Comparison of ENCODE assay signal across 8 mouse cellular contexts in the genomic region with DNA sequence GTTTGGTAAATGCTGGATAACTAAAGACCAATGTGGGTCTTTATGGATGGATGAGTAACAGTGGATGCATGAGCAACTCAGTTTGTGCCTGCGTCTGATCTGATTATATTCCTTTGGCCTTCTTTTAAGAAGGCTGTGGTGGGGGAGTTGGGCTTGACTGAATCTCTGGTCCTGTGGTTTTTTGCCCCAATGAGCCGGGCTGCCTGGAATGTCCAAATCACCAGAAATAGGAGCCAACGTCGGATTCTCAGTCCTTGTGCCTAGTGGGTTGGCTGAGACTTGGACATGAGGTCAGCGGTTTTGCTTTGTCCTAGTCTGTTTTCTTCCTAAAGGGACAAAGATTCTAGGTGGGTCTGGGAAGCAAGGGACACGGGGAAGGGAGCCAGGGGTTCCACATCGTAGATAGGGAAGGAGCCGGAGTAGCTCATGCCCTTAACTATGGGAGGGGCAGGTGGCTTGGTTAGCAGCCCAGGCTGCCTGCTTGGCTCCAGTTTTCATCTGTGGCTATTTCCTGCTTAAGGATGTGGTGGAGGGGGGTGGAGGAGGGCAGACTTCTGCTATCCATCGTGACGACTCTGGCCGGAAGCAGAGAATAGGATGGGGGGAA. TPM values are rescaled to one million over a fixed set of nuclear protein-coding genes. Genes with fewer than 3 reads are reported as not detected.
A peak's percentile ranks its signal among the peaks of the same experiment; 100 is the strongest.
DNase-seq lines count a peak whose midpoint lies in the region; ATAC-seq and TF ChIP-seq lines count a peak whose summit lies in the region.

No protein-coding gene starts in this region.

- DNase-seq in heart, adult 11 months: peak; percentile 99
- no peak for DNase-seq in heart, embryonic 10.5 days (ENCODE audit: low spot score)
- DNase-seq in kidney, postnatal 25 days: peak; percentile 62 to 78
- no peak for DNase-seq in MN1 (ENCODE audit: low spot score)
- DNase-seq in urinary bladder, adult 18-20 months (ENCODE audit: low spot score in 2 of 2): no peak
- DNase-seq in thymus, postnatal 4 days: no peak

- ATAC-seq in heart, embryonic 11.5 days (replicated peaks; ENCODE audit: insufficient number of reproducible peaks, low FRiP score, low TSS enrichment): no peak

- no peak overlapping the region for H3K27ac ChIP-seq in heart, embryonic 10.5 days
- peak overlapping the region; percentile 47; the same call in 1 of the 2 replicates for H3K27ac ChIP-seq in heart, embryonic 11.5 days (ENCODE audit: low read depth, low read length)
- peak overlapping the region; percentile 93 for H3K27ac ChIP-seq in small intestine, adult 2 months (ENCODE audit: insufficient read depth, low read depth, low read length)

- TF ChIP-seq CTCF in small intestine, adult 2 months (IDR thresholded peaks at IDR 0.05; ENCODE audit: extremely low read depth, insufficient read length, insufficient replicate concordance, low read depth, low read length): no peak

- H3K9me3 ChIP-seq in heart, embryonic 10.5 days: no peaks in the 10 kb centered on the region
- no peaks in the 10 kb centered on the region for H3K9me3 ChIP-seq in heart, embryonic 11.5 days (replicated peaks; ENCODE audit: control insufficient read depth, low read length)

- no peak overlapping the region for H3K9ac ChIP-seq in heart, embryonic 11.5 days (ENCODE audit: low read depth, low read length)

- 66% methylated on average over 11 of the region's 11 CpGs for WGBS in heart, embryonic 10.5 days
- 56% methylated on average over 11 of the region's 11 CpGs for WGBS in heart, embryonic 11.5 days (ENCODE audit: insufficient replicate concordance)
- 49% methylated on average over 11 of the region's 11 CpGs for WGBS in small intestine, adult 2 months

- H3K27me3 ChIP-seq in heart, embryonic 10.5 days (ENCODE audit: insufficient read depth, poor library complexity, severe bottlenecking): peaks cover 17% of the 10 kb centered on the region
- peaks cover 5% of the 10 kb centered on the region; the same call in 1 of the 2 replicates for H3K27me3 ChIP-seq in heart, embryonic 11.5 days (ENCODE audit: control insufficient read depth, insufficient read depth, low read length)
- H3K27me3 ChIP-seq in small intestine, adult 2 months (ENCODE audit: control insufficient read depth, insufficient read depth, low read length): no peaks in the 10 kb centered on the region

- no peak overlapping the region for H3K4me2 ChIP-seq in heart, embryonic 11.5 days

- TF ChIP-seq POLR2A in small intestine, adult 2 months (IDR thresholded peaks at IDR 0.05; ENCODE audit: low read depth, low read length): no peak

- peaks cover 58% of the 10 kb centered on the region for H3K4me1 ChIP-seq in heart, embryonic 10.5 days
- H3K4me1 ChIP-seq in heart, embryonic 11.5 days (ENCODE audit: control insufficient read depth, insufficient read depth, low read length): peaks cover 42% of the 10 kb centered on the region
- peaks cover 20% of the 10 kb centered on the region for H3K4me1 ChIP-seq in small intestine, adult 2 months (ENCODE audit: control insufficient read depth, insufficient read depth, insufficient read length, low read length)

- peaks cover 18% of the 10 kb centered on the region; the same call in 1 of the 2 replicates for H3K36me3 ChIP-seq in heart, embryonic 10.5 days
- H3K36me3 ChIP-seq in heart, embryonic 11.5 days (ENCODE audit: control insufficient read depth, insufficient read depth, low read length): peaks cover 4% of the 10 kb centered on the region; the same call in 1 of the 2 replicates
- peaks cover 4% of the 10 kb centered on the region; the same call in 1 of the 2 replicates for H3K36me3 ChIP-seq in small intestine, adult 2 months (ENCODE audit: control insufficient read depth, insufficient read depth, low read length)

- H3K4me3 ChIP-seq in heart, embryonic 10.5 days: no peak overlapping the region
- H3K4me3 ChIP-seq in heart, embryonic 11.5 days (ENCODE audit: low read depth, low read length): no peak overlapping the region
- no peak overlapping the region for H3K4me3 ChIP-seq in small intestine, adult 2 months (ENCODE audit: low read depth, low read length)

RNA-seq across cellular contexts. Expression of gene Mxra8, which starts 2.0 kb away (rescaled TPM):
- polyA plus RNA-seq in heart, embryonic 10.5 days (2016; fragmentation: Nextera tagmentation; extraction: Ambion mirVana): 39.0 and 50.5 TPM in 2 replicates
- polyA plus RNA-seq in heart, embryonic 11.5 days (2014; fragmentation: Nextera tagmentation; extraction: Ambion mirVana): 34.5 and 37.2 TPM in 2 replicates
- 67.9 and 98.1 TPM in 2 replicates for polyA plus RNA-seq in small intestine, adult 2 months (2012; rRNA removed)

RNA-seq across cellular contexts. Expression of gene Aurkaip1, which starts 6.4 kb away (rescaled TPM):
- polyA plus RNA-seq in heart, embryonic 10.5 days (2016; fragmentation: Nextera tagmentation; extraction: Ambion mirVana): 157 and 170 TPM in 2 replicates
- 121 and 122 TPM in 2 replicates for polyA plus RNA-seq in heart, embryonic 11.5 days (2014; fragmentation: Nextera tagmentation; extraction: Ambion mirVana)
- 113 and 159 TPM in 2 replicates for polyA plus RNA-seq in small intestine, adult 2 months (2012; rRNA removed)

RNA-seq across cellular contexts. Expression of gene Dvl1, which starts 9.7 kb away (rescaled TPM):
- 2.8 and 3.6 TPM in 2 replicates for polyA plus RNA-seq in heart, embryonic 10.5 days (2016; fragmentation: Nextera tagmentation; extraction: Ambion mirVana)
- polyA plus RNA-seq in heart, embryonic 11.5 days (2014; fragmentation: Nextera tagmentation; extraction: Ambion mirVana): 5.8 and 6.8 TPM in 2 replicates
- 111 and 153 TPM in 2 replicates for polyA plus RNA-seq in small intestine, adult 2 months (2012; rRNA removed)

RNA-seq across cellular contexts. Expression of gene Ccnl2, which starts 25.2 kb away (rescaled TPM):
- polyA plus RNA-seq in heart, embryonic 10.5 days (2016; fragmentation: Nextera tagmentation; extraction: Ambion mirVana): 131 and 150 TPM in 2 replicates
- 126 and 129 TPM in 2 replicates for polyA plus RNA-seq in heart, embryonic 11.5 days (2014; fragmentation: Nextera tagmentation; extraction: Ambion mirVana)
- polyA plus RNA-seq in small intestine, adult 2 months (2012; rRNA removed): 20.5 and 31.3 TPM in 2 replicates

RNA-seq across cellular contexts. Expression of gene Tas1r3, which starts 25.7 kb away (rescaled TPM):
- 0.13 and 0.14 TPM in 2 replicates for polyA plus RNA-seq in heart, embryonic 10.5 days (2016; fragmentation: Nextera tagmentation; extraction: Ambion mirVana)
- polyA plus RNA-seq in heart, embryonic 11.5 days (2014; fragmentation: Nextera tagmentation; extraction: Ambion mirVana): 0.11 and 0.18 TPM in 2 replicates
- 1.0 and 1.8 TPM in 2 replicates for polyA plus RNA-seq in small intestine, adult 2 months (2012; rRNA removed)

Comparison
In these comparisons a context has a peak if more than half of its experiments do, and no peak if none do; other contexts are left out.
1. DNase-seq: peak in heart, adult 11 months (single experiment) and kidney, postnatal 25 days (2 of 2); none in heart, embryonic 10.5 days (single experiment), MN1 (single experiment), urinary bladder, adult 18-20 months (0 of 2) and thymus, postnatal 4 days (single experiment).
2. RNA of gene Dvl1, which starts 9.7 kb away (polyA plus RNA-seq): 111 to 153 TPM in small intestine, adult 2 months; 5.8 to 6.8 TPM in heart, embryonic 11.5 days and 2.8 to 3.6 TPM in heart, embryonic 10.5 days; every median in the first group is over 10 times any median in the second.